Mouse (Mus musculus) common myeloid progenitor, adult 5-6 weeks (primary cell): ENCODE measurements around the gene Ahcyl2. TPM values are rescaled to one million over a fixed set of nuclear protein-coding genes. Genes with fewer than 3 reads are reported as not detected.

Experiments
- ATAC-seq: replicated peaks from 2 replicates; pipeline ENCODE4 v1.8.0; 2016; ENCODE audit warnings: low read depth, mild to moderate bottlenecking, moderate TSS enrichment, inconsistent platforms; ENCODE audit not compliant: poor library complexity, severe bottlenecking
- total RNA-seq: library from RNA; stranded (forward); fragments of 200-1000, 187-1606 nt; gene quantifications from 2 replicates; pipeline ENCODE4 v1.2.3, GENCODE M21; 2017

Gene Ahcyl2
- total RNA-seq, 1 experiment from 2014 or later: 25.4 TPM

DNA sequence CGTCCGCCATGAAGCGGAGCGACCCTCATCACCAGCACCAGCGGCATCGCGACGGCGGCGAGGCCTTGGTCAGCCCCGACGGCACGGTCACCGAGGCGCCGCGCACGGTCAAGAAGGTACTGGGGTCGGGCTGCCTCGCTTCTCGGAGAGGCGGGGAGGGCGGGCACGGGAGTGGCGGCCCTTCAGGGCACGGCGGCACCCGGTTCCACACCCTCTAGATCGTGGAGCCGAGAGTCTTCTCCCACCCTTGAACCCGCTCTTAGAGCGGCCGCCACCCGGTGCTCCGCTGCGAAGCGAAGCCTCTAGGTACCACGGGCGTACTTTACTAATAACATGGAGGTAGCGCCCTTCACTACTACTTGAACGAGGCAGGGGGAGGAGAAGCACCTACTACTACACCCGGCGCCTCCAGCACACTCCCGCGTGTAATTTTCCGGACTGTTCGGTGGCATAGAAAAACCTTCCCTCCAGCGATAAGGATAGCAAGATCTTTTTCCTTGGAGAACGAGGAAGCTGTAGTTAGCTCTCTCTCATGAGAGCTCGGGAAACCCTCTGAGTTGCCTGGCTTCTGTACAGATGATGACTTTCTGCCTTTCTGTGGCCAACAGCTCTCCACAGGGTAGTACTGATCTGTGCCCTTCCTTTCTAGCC, 1.1 kb downstream of the Ahcyl2 start:
- ATAC-seq: 0 out of 2 replicates have a peak, but pooled peaks have one; percentile 8

DNA sequence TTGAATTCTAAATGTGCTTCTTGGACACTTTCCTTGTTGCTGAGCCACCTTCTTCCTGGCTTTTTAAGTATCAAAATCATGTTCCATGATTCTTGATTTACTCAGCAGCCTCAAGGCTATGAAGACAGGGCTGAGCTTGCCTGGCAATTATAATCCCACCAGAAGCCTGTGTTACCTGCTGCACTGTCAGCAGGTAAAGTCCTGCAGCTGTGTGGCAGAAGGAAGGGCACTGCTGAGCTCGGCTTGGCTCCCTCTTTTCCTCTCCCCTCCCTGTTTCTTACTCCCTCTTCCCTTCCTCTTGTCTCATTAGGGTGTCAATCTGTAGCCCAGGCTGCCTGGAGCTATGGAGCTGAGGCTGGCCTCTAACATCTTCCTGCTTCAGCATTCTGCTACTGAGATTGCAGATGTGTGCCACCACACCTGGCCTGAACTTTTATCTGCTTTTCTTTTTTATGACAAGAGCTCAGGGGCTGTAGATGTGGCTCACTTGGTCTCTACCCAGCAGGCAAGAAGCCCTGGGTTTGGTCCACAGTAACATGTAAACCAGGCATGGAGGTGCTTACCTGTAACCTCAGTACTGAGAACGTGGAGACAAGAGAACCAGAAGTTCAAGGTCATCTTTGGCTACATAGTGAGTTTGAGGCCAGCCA, 3.0 kb downstream of the Ahcyl2 start:
- no peak for ATAC-seq

DNA sequence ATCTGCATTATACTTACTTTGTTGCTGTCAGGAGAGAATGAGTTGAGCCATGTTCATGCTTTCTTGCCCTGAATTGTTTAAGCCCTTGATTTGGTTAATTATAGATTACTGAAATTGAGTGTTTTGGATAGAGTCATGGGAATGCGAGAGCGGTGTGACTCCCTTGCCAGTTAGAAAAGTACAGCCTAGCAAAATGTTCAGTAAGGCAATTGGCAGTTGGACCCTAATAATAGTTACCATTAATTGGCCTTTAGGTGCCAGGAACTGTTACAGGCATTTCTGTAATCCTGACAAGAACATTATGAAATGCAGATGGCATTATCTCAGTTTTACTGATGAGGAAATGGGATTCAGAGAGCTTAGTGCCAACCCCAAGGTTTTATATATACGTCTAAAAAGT, 4.4 kb downstream of the Ahcyl2 start:
- no peak for ATAC-seq

DNA sequence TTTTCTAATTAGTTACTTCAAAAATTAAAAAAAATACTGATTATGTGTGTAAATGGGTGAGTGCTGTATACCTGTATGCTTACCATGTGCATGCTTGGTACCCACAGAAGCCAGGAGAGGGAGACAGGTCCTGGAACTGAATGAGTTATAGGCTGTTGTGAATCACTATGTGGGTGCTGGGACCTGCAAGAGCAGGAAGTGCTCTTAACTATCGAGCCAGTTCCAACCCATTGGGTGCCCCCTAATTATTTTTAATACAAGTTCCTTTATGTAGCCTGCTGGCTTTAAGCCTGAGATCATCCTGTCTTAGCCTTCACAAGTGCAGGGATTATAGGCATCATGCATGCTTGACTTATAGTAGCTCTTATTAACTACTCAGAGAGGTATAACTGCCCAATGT, 6.3 kb downstream of the Ahcyl2 start:
- no peak for ATAC-seq

DNA sequence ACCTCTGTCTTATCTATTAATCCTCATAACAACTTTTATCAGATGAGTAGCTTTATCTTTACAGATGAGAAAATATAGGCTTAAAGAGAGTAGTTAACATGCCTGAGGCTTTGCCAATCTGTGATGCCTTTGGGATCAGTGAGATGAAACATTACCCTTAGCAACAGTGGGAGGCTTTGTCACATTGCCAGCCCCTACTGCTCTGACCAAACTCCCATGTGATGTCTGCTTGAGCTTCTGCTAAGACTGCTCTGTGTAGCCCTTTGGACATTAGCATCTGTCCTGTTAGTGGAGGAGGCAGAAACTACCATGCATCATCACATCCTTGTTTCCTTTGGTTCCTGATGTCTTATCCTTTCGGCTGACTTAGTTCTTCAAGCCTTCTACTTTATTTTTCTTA, 7.8 kb downstream of the Ahcyl2 start:
- ATAC-seq: no peak

DNA sequence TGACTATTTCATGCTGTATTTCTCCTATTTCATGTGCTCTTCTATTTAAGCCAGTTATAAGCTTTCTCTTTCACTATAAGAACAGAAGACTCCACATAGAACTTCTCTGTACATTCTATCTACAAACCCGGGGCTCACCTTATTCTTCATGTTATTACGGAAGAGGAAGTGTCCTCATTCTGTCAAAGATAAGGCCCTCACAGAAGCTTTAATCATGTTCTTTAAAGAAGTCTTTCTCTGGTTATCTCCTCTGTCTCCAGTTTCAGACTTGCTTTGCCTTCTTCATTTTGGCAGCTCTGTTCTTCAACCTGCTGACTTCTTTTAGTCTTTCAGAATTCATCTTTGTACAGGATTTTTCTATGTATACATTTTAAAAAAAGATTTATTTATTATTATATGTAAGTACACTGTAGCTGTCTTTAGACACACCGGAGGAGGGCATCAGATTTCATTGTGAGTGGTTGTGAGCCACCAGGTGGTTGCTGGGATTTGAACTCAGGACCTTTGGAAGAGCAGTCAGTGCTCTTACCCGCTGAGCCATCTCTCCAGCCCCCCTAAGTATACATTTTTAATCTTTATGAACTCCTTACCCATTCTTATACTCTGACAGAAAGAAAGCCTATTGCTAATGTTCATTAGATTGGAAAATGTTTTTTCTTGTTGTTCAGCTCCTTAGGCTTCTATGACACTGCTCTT, 8.9 kb downstream of the Ahcyl2 start:
- peak; percentile 60 for ATAC-seq

DNA sequence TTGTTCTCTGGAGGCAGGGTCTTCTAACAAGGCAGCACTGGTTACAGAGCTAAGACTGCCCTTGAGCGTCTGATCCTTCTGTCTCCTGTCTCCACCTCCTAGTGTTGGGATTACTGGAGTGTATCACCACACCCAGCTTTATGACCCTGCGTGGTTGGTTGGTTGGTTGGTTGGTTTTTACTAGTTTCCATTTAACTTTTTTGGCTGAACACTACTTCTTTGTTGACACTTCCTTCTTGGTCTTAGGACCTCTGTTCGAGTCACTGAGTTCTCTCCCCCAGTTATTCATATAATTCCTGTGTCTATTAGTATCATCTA, 9.4 kb downstream of the Ahcyl2 start:
- no peak for ATAC-seq

DNA sequence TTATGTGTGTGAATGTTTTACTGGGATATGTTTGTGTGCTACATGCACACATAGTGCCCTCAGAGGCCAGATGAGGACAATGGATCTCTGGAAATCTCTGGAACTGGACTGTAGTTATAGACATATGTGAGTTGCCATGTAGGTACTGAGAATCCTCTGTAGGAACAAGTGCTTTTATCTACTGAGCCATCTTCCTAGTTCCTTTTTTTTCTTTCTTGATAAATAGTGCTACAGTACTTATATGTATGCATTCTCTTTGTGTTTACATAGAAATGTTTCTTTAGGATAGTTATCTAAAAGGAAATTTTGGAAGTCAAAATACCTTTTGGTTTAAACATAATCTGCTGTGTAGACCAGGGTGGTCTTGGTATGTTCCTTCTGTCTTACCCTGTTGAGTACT, 12.3 kb downstream of the Ahcyl2 start:
- no peak for ATAC-seq

DNA sequence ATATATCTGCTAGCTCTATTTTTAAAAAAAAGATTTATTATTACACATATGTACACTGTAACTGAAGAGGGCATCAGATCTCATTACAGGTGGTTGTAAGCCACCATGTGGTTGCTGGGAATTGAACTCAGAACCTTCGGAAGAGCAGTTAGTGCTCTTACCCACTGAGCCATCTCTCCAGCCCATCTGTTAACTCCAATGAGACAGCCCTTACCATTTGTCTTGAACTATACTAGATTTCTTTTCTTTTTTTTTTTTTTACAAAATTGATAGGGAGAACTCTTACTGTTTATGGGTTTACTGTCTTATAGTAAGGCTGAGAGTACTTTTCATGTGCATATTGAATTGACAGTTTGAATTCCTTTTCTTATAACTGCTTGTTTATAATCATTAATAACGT, 12.8 kb downstream of the Ahcyl2 start:
- no peak for ATAC-seq

DNA sequence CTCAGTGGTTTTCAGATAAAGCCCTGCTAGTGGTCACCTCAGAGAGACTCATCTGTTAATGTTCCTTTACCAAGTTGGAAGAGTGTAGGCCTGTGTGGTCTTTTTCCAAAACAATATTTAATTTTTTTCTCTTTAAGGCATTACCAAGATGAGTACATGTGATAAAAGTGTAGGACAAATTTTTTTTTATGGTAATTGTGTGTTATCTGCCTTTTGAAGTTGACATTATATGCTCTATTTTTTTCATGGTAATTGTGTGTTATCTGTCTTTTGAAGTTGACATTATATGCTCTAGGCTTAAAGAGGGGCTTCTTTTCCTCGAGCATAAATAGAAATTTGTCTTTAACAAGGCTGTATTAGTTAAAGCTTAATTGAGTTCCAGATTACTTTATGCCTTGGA, 14.4 kb downstream of the Ahcyl2 start:
- no peak for ATAC-seq

DNA sequence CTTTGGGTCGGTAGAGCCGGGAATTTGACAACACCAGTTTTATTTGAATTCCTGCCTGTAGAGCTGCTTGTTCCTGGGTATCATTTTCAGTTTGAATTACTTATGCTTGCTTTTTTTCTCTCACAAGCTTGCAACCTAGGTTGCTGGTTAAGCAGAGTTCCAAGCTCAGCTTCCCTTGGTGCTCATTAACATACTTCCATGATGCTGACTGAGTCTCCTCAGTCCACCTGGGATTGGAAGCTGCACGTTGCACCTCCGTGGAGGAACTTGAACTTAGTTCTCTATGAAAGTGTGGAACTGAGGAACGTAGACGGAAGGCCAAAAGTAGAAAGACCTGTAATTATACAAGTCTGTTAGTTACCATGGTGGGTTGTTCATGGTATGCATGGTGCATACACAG, 16.1 kb downstream of the Ahcyl2 start:
- no peak for ATAC-seq

DNA sequence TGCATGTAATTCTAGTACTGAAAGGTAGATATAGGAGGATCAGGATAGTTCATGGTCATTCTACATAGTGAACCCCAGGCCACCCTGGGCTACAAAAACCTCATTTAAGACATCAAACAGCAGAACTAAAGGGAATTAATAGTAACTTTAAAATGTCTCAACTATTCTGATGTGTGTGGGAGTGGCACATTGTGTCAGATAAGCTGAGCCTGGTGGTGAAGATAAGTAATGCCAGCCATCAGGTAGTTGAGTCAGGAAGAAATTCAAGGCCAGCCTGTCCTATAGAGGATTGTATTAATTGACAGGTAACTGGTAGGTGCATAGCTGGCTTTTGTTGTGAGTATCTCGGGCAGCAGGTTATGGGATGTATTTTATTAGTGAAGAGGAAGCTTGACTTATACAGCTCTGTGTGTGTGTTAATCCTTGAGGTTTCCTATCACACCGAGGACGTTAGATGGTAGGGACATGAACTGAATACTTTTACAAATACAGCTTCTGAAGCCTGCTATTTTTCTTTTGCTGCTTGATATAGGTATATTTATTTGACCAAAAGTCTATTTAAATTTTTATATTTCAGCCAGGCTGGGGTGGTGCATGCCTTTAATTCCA, 16.7 kb downstream of the Ahcyl2 start:
- ATAC-seq: peak; percentile 60; the same call in 1 of the 2 replicates

DNA sequence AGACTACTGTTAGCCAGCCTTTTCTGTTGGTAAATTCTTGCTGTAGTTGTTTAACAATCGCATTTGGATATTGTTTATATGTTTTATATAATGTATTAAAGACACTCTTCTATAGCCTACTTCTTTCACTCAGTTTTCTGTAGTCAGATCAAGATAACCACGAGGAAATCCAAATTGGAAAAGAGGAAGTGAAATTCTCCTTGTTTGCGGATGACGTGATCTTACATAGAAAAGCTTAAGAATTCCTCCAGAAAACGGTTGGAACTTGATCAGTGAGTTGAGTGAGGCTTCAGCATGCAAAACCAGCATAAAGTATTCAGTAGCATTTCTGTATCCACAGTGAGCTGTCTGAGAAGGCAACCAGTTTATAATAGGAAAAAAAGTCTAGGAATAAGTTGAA, 17.9 kb downstream of the Ahcyl2 start:
- ATAC-seq: no peak

DNA sequence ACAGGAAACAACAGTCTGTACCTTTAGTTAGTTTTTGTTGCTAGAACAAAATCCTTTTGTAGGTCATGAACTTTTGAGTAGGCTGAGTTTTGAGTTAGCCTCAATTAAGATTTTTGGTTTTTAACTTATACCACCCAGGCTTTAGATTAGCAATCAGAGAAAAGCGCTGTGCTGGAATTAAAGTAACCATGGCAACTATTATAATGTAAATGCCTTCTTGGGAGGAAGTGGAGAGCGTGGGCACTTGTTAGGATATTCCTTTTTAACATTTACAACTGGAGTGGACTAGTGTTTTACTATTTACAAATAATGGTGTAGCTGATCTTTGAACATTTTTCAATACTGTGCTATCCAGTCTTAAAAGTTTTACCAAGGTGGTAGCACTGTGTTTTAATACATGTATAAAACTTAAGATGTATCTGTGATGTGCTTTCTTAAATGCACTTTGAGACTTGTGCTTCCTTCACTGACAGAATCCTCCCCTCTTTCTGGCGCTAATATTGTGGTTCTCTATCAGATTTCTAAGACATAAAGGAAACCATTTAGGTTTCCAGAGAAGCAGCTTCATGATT, 21.1 kb downstream of the Ahcyl2 start:
- no peak for ATAC-seq

DNA sequence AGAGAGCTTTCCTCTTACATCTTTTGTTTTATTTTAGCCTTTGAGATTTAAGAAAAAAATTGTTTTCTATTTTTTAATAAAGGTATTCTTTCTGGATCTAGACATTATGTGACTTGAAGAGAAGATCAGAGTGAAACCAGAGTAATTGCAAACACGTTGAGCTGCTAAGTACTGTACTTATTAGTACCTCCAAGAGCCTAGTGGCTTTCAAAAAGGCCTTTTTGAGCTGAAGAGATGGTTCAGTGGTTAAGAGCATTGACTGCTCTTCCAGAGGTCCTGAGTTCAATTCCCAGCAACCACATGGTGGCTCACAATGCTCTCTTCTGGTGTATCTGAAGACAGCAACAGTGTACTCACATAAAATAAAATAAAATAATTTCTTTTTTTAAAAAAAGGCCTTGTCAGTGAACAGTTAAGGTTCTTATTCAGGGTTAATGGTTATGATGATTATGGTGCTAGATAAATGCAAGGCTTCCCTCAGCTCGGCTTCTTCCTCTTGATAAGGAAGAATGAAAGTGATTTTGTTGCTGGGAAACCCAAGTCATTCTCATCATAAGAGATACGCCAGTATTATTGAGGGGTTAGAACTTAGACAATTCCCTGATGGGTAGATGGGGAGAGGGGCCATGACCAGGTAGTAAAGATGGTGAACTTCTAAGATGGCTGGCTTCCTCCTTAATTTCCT, 22.3 kb downstream of the Ahcyl2 start:
- ATAC-seq: no peak

DNA sequence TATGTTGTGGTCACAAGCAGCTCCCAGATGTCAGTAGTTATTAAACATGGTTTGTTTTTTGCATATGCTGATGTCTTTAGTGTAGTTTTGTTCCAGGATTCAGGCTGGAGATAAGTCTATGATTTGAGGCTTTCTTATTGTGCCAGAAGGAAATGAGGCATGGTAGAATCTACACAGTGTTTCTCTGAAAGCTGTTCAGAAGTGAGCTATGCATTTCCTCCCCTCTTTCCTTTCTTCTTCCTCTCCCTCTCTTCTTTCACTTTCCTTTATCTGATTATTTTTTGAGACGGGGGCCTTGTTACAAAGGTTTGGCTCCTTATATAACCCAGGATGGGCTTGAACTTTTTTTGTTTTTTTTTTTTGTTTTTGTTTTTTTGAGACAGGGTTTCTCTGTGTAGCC, 25.7 kb downstream of the Ahcyl2 start:
- ATAC-seq: no peak

DNA sequence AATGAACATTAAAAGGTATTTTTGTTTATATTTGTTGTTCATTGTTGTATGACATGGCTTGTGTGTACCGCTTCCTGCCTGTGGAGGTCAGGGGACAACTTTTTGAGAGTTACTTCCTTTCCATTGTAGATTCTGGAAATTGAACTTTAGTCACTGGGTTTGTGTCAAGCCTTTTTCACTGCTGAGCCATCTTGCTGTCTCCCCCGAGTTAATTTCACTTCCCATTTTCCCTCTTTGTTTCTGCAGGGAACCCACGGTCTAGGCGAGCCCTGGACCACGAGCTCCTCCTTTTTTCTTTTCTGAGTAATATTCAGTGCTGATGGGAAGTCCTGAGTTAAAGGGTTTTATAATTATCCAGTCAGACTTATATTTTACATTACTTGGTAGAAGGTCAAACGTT, 26.8 kb downstream of the Ahcyl2 start:
- ATAC-seq: peak; percentile 72; the same call in 1 of the 2 replicates

DNA sequence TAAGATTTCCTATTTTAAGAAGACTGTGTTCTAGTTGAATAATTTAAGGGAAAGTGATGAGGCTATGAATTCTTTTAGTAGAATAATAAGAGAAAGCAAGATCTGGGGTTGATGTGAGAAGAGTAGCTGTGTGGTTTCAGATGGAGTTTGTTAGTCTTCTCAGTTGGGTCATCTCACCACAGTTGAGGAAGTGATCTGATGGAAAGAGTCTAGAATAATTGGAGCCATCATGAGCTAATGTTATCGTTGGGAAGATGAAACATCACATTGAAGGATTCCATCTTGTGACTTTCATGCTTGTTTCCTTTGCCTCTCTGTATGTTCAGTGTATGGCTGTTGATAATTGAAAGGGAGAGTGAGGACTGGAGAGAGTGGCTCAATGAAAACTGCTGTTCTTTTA, 35.2 kb downstream of the Ahcyl2 start:
- ATAC-seq: no peak

DNA sequence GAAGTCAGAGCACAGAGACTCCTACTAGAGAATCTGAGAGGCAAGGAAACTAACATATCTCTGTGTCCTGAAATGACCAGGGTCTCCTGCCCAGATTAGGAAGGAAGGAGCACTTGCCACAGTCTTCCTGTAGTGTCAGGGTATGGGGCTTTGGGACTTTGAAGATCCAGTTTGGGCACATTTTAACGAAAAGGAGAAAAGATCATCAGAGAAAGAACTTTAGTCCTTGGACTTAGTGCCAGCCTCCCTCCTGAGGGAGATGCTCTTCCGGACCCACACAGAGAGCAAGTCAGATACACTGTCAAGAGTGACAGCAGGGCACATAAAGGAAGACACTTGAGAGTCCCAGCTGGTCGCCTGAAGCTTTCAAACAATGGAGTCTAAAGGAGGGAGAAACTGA, 36.2 kb downstream of the Ahcyl2 start:
- no peak for ATAC-seq

DNA sequence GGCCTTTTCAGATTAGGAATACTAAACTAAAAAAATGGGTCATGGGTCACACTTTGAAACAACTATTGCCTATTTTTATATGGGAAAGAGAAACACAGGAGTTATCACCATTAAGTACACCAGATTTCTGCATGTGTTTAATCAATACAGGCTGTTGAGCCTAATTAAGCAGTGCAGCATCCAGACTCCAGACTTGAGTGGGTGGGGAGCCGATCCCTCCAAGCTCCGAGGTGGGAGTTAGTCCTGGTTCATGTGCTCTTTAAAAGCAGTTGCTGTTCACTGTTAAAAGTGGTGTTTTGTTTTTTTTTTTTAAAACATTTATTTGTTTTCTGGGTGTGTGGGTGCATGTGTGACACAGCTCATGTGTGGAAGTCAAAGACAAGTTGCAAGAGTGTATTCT, 37.6 kb downstream of the Ahcyl2 start:
- no peak for ATAC-seq
